Mouse (Mus musculus) MEL (cell line): ENCODE measurements at regions not wholly inside any gene's neighbourhood (a gene's known extent, or its start where the extent isn't known, plus 50 kb on each side); places are given as distances from the start of the nearest gene placed in this dataset.

Source experiments
- DNase-seq: peaks from one replicate; pipeline ENCODE4 v3.0.0; 2011; ENCODE audit warnings: low read depth, low spot score
- H3K27ac ChIP-seq: 2 replicates; pipeline ENCODE4 v1.5.1; 2012; ENCODE audit warnings: low read depth, mild to moderate bottlenecking, control low read depth, low read length, moderate library complexity; ENCODE audit not compliant: control insufficient read depth
- H3K27me3 ChIP-seq, 2 experiments: fragments of 150-350 bp in 1 of 2; sonication (generic) in 1 of 2; 2 replicates each; pipeline ENCODE4 v1.6.1; 2012; ENCODE audit warnings: low read length in 2 of 2, mild to moderate bottlenecking in 2 of 2, improper control_type of control experiment in 1 of 2, moderate library complexity in 1 of 2; ENCODE audit not compliant: insufficient read depth in 2 of 2, control insufficient read depth in 1 of 2
- H3K36me3 ChIP-seq, 2 experiments: 2 replicates each; pipeline ENCODE4 v1.6.1; 2012 to 2014; ENCODE audit warnings: low read length in 2 of 2, improper control_type of control experiment in 1 of 2, inconsistent platforms in 1 of 2, mild to moderate bottlenecking in 1 of 2; ENCODE audit not compliant: insufficient read depth in 2 of 2, control insufficient read depth in 1 of 2
- H3K4me1 ChIP-seq, 2 experiments: fragments of 150-350 bp in 1 of 2; sonication (generic) in 1 of 2; 2 replicates each; pipeline ENCODE4 v1.6.1; 2012; ENCODE audit warnings: low read length in 2 of 2, improper control_type of control experiment in 1 of 2, mild to moderate bottlenecking in 1 of 2; ENCODE audit not compliant: insufficient read depth in 2 of 2, control insufficient read depth in 1 of 2
- H3K4me3 ChIP-seq, 2 experiments: fragments of 150-350 bp in 1 of 2; sonication (generic) in 1 of 2; 2 replicates each; pipeline ENCODE4 v1.5.1; 2012; ENCODE audit warnings: low read depth in 2 of 2, low read length in 2 of 2, mild to moderate bottlenecking in 2 of 2, moderate library complexity in 2 of 2, control low read depth in 1 of 2, improper control_type of control experiment in 1 of 2; ENCODE audit not compliant: control insufficient read depth in 1 of 2, insufficient read depth in 1 of 2
- H3K79me2 ChIP-seq: 2 replicates; pipeline ENCODE4 v1.6.1; 2012; ENCODE audit warnings: mild to moderate bottlenecking, low read length, moderate library complexity; ENCODE audit not compliant: control insufficient read depth, poor library complexity, insufficient read depth
- H3K9ac ChIP-seq: 2 replicates; pipeline ENCODE4 v1.6.1; 2012; ENCODE audit warnings: low read depth, mild to moderate bottlenecking, control low read depth, low read length, moderate library complexity; ENCODE audit not compliant: control insufficient read depth, poor library complexity, severe bottlenecking
- H3K9me3 ChIP-seq: fragments of 150-350 bp; sonication (generic); replicated peaks from 2 replicates; pipeline ENCODE4 v1.6.1; 2012; ENCODE audit warnings: mild to moderate bottlenecking, low read length, improper control_type of control experiment, moderate library complexity; ENCODE audit not compliant: insufficient read depth
- BHLHE40 ChIP-seq: IDR thresholded peaks from 2 replicates; pipeline ENCODE4 v1.6.1; 2012; ENCODE audit warnings: low read depth, mild to moderate bottlenecking, inconsistent platforms, low read length, improper control_type of control experiment, borderline replicate concordance
- CHD2 ChIP-seq: IDR thresholded peaks from 2 replicates; pipeline ENCODE4 v1.6.1; 2011; ENCODE audit warnings: low read length, improper control_type of control experiment
- CTCF ChIP-seq, 3 experiments: IDR thresholded peaks in 2 of 3; conservative IDR thresholded peaks in 1 of 3; 2 replicates each; pipeline ENCODE4 v1.5.1; 2011 to 2012; ENCODE audit warnings: low read length in 3 of 3, low read depth in 2 of 3, mild to moderate bottlenecking in 2 of 3, improper control_type of control experiment in 1 of 3, inconsistent platforms in 1 of 3, mixed read lengths in 1 of 3, moderate library complexity in 1 of 3; ENCODE audit not compliant: control insufficient read depth in 1 of 3, insufficient read depth in 1 of 3, poor library complexity in 1 of 3, severe bottlenecking in 1 of 3
- GATA1 ChIP-seq: IDR thresholded peaks from 2 replicates; pipeline ENCODE4 v1.6.1; 2011; ENCODE audit warnings: low read depth, low read length, improper control_type of control experiment
- HCFC1 ChIP-seq: IDR thresholded peaks from 2 replicates; pipeline ENCODE4 v1.6.1; 2012; ENCODE audit warnings: low read depth, mild to moderate bottlenecking, inconsistent platforms, low read length, improper control_type of control experiment, moderate library complexity
- JUND ChIP-seq: IDR thresholded peaks from 2 replicates; pipeline ENCODE4 v1.6.1; 2011; ENCODE audit warnings: low read depth, mild to moderate bottlenecking, improper control_type of control experiment, low read length
- KAT2A ChIP-seq: conservative IDR thresholded peaks from 2 replicates; pipeline ENCODE4 v1.6.1; 2012; ENCODE audit warnings: low read depth, low read length, improper control_type of control experiment, inconsistent platforms
- MAFK ChIP-seq: IDR thresholded peaks from 2 replicates; pipeline ENCODE4 v1.6.1; 2011; ENCODE audit warnings: low read depth, mild to moderate bottlenecking, low read length, improper control_type of control experiment, borderline replicate concordance
- MAX ChIP-seq: IDR thresholded peaks from 2 replicates; pipeline ENCODE4 v1.6.1; 2011; ENCODE audit warnings: low read length, improper control_type of control experiment
- MXI1 ChIP-seq: IDR thresholded peaks from 2 replicates; pipeline ENCODE4 v1.6.1; 2011; ENCODE audit warnings: mild to moderate bottlenecking, low read depth, low read length, improper control_type of control experiment
- MYB ChIP-seq: IDR thresholded peaks from 2 replicates; pipeline ENCODE4 v1.6.1; 2011; ENCODE audit warnings: mild to moderate bottlenecking, low read depth, low read length, improper control_type of control experiment
- MYC ChIP-seq: IDR thresholded peaks from 2 replicates; pipeline ENCODE4 v1.6.1; 2011; ENCODE audit warnings: low read depth, mild to moderate bottlenecking, low read length, improper control_type of control experiment, moderate library complexity
- POLR2A ChIP-seq, 2 experiments: IDR thresholded peaks; 2 replicates each; pipeline ENCODE4 v1.6.1; 2011 to 2012; ENCODE audit warnings: low read length in 2 of 2, mild to moderate bottlenecking in 2 of 2, control low read depth in 1 of 2, improper control_type of control experiment in 1 of 2, low read depth in 1 of 2, moderate library complexity in 1 of 2; ENCODE audit not compliant: control insufficient read depth in 1 of 2, insufficient read depth in 1 of 2, poor library complexity in 1 of 2
- POLR2AphosphoS2 ChIP-seq: IDR thresholded peaks from 2 replicates; pipeline ENCODE4 v1.6.1; 2011; ENCODE audit warnings: low read length, improper control_type of control experiment
- POLR2AphosphoS5 ChIP-seq: IDR thresholded peaks from 2 replicates; pipeline ENCODE4 v1.6.1; 2012; ENCODE audit warnings: low read depth, borderline replicate concordance, mild to moderate bottlenecking, inconsistent platforms, low read length, moderate library complexity, mixed read lengths
- RAD21 ChIP-seq: IDR thresholded peaks from 2 replicates; pipeline ENCODE4 v1.6.1; 2011; ENCODE audit warnings: mild to moderate bottlenecking, low read depth, low read length, improper control_type of control experiment
- USF1 ChIP-seq: IDR thresholded peaks from 2 replicates; pipeline ENCODE4 v1.6.1; 2014; ENCODE audit warnings: low read depth, mild to moderate bottlenecking, inconsistent platforms, low read length, improper control_type of control experiment, moderate library complexity
- USF2 ChIP-seq, 2 experiments: IDR thresholded peaks; 2 replicates each; pipeline ENCODE4 v1.6.1; 2011 to 2012; ENCODE audit warnings: improper control_type of control experiment in 2 of 2, low read length in 2 of 2, borderline replicate concordance in 1 of 2, inconsistent platforms in 1 of 2, low read depth in 1 of 2, mild to moderate bottlenecking in 1 of 2; ENCODE audit not compliant: insufficient read depth in 1 of 2
- ZC3H11A ChIP-seq: IDR thresholded peaks from 2 replicates; pipeline ENCODE4 v1.6.1; 2012; ENCODE audit warnings: low read depth, mild to moderate bottlenecking, inconsistent platforms, low read length, improper control_type of control experiment
- ZKSCAN1 ChIP-seq: IDR thresholded peaks from 2 replicates; pipeline ENCODE4 v1.6.1; 2012; ENCODE audit warnings: low read depth, mild to moderate bottlenecking, inconsistent platforms, low read length, improper control_type of control experiment, moderate library complexity
- ZNF384 ChIP-seq: IDR thresholded peaks from 2 replicates; pipeline ENCODE4 v1.6.1; 2012; ENCODE audit warnings: low read depth, mild to moderate bottlenecking, inconsistent platforms, low read length, improper control_type of control experiment

DNA sequence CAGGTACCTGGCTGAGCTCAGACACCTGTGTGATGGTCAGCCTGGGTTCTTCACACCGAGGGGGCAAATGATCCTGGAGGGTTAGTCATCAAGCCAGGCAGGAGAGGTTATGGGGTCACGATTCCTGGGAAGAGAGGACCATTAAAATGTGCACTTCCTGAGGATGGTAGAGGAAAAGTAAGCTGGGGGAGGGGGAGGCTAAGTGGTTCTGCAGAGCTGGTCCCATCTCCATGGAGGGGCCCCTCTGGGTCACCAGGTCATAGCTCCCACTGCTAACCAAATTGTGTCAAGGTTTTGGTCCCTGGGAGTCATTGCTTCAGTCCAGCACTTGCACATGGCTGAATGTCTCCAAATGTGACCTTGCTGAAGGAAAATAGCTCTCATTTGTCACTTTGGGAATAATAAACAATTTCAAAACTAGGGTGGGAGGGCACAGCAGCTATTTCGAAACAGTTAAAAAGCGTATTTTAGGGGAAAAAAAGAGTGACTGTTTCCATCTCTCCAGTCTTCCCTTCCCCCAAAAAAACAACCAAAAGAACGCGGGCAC, 395.5 kb downstream of the Wdr11 start:
- H3K4me1 ChIP-seq: no peaks in the 10 kb centered on the region
- H3K9me3 ChIP-seq: no peaks in the 10 kb centered on the region
- no peak overlapping the region for H3K27ac ChIP-seq
- TF ChIP-seq POLR2AphosphoS2 (no peak), JUND (no peak), USF2 (IDR thresholded peaks at IDR 0.05; ENCODE audit: borderline replicate concordance in 1 of 2, insufficient read depth in 1 of 2, low read depth in 1 of 2, low read length in 2 of 2) (no peak)
- no peaks in the 10 kb centered on the region for H3K27me3 ChIP-seq
- no peaks in the 10 kb centered on the region for H3K79me2 ChIP-seq
- H3K4me3 ChIP-seq: no peak overlapping the region
- no peaks in the 10 kb centered on the region for H3K36me3 ChIP-seq
- DNase-seq: no peak
- H3K9ac ChIP-seq: no peak overlapping the region

GRCm38 (mm10) chr7:129987713-129988112, 396.1 kb downstream of the Wdr11 start:
- TF ChIP-seq POLR2AphosphoS5: 0 out of 2 replicates have a peak, but pooled peaks have one; percentile 25
- no peak for TF ChIP-seq USF1
- Histone ChIP-seq H3K27me3 (no peaks in the 10 kb centered on the region), H3K79me2 (no peaks in the 10 kb centered on the region), H3K4me3 (no peak overlapping the region), H3K9ac (no peak overlapping the region), H3K4me1 (no peaks in the 10 kb centered on the region), H3K36me3 (no peaks in the 10 kb centered on the region), H3K27ac (no peak overlapping the region), H3K9me3 (no peaks in the 10 kb centered on the region)
- DNase-seq: no peak

DNA sequence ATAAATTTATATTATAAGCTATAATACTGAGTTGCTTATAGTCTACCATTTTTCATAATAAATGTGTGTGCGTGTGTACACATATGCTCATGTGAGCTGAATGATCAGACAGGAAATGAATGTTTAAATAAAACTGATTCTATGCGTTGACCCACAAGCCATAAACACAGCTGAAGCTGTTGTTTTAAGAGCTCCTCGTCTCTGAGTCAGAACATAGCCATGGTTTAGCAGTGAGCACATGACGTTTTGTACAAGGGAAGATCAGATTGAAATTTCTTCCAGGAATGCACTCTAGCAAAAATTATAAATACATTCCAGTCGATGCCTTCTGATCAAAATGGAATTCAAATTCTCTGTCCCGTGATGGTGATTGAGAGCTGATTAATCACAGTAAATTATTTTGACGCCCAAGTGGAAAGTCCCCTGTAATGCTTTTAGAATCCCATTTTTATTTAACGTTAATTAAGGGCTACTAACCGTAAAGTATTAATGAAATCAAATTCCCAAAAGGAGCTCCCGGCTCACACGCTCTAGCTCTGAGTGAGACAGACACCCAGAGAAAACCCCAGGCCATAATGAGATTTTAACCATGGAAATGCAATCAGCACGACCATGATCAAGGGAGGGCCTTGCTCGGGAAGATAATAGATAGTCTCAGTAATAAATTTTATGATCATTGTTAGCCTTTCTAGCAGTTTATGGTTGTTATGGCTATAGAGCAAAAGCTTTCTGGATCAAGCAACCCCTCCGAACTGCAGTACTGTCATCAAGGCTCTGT, 402.0 kb downstream of the Wdr11 start:
- Histone ChIP-seq H3K9me3 (no peaks in the 10 kb centered on the region), H3K27me3 (no peaks in the 10 kb centered on the region), H3K27ac (no peak overlapping the region), H3K4me1 (no peaks in the 10 kb centered on the region), H3K4me3 (no peak overlapping the region), H3K79me2 (no peaks in the 10 kb centered on the region), H3K9ac (no peak overlapping the region), H3K36me3 (no peaks in the 10 kb centered on the region)
- TF ChIP-seq POLR2A (IDR thresholded peaks at IDR 0.05; ENCODE audit: control insufficient read depth in 1 of 2, insufficient read depth in 1 of 2, low read depth in 1 of 2, low read length in 2 of 2, poor library complexity in 1 of 2): no peak
- no peak for TF ChIP-seq RAD21
- TF ChIP-seq MAX: no peak
- TF ChIP-seq MYB: no peak
- TF ChIP-seq CTCF (IDR thresholded peaks at IDR 0.05 in 2 of 3, conservative IDR thresholded peaks at IDR 0.05 in 1 of 3; ENCODE audit: control insufficient read depth in 1 of 3, insufficient read depth in 1 of 3, low read depth in 2 of 3, low read length in 3 of 3, poor library complexity in 1 of 3, severe bottlenecking in 1 of 3): no peak
- TF ChIP-seq ZNF384: no peak
- no peak for TF ChIP-seq MYC
- TF ChIP-seq HCFC1: no peak
- TF ChIP-seq GATA1: no peak
- TF ChIP-seq MXI1: no peak
- TF ChIP-seq MAFK: no peak
- TF ChIP-seq POLR2AphosphoS5: no peak
- TF ChIP-seq ZC3H11A: no peak
- no peak for TF ChIP-seq ZKSCAN1
- TF ChIP-seq USF1: no peak
- TF ChIP-seq BHLHE40: no peak
- no peak for TF ChIP-seq KAT2A
- no peak for TF ChIP-seq CHD2
- DNase-seq: no peak
